Mouse (Mus musculus) limb, embryonic 13.5 days (tissue): Measurements from ENCODE around the gene Orai3. TPM values are rescaled to one million over a fixed set of nuclear protein-coding genes. Genes with fewer than 3 reads are reported as not detected.

Experiments
- ATAC-seq: fragments of 200-750 bp; cut with Nextera tagmentation; 2 replicates; pipeline ENCODE4 v1.8.0; 2017; ENCODE audit warnings: low read depth, moderate number of reproducible peaks, moderate TSS enrichment; ENCODE audit not compliant: low FRiP score
- H3K27ac ChIP-seq: fragments of 300-500 bp; sonication (generic); 2 replicates; pipeline ENCODE4 v1.5.1; 2015; ENCODE audit warnings: inconsistent platforms, mild to moderate bottlenecking, moderate library complexity
- H3K27me3 ChIP-seq: fragments of 300-500 bp; sonication (generic); 2 replicates; pipeline ENCODE4 v1.6.1; 2015; ENCODE audit warnings: mild to moderate bottlenecking, inconsistent platforms
- H3K36me3 ChIP-seq: fragments of 300-500 bp; sonication (generic); 2 replicates; pipeline ENCODE4 v1.6.1; 2015; ENCODE audit warnings: inconsistent platforms, mild to moderate bottlenecking, moderate library complexity
- H3K4me1 ChIP-seq: fragments of 300-500 bp; sonication (generic); 2 replicates; pipeline ENCODE4 v1.6.1; 2015; ENCODE audit warnings: inconsistent platforms
- H3K4me2 ChIP-seq: fragments of 300-500 bp; sonication (generic); replicated peaks from 2 replicates; pipeline ENCODE4 v1.6.1; 2015; ENCODE audit warnings: inconsistent platforms, mild to moderate bottlenecking, moderate library complexity
- H3K4me3 ChIP-seq: fragments of 300-500 bp; sonication (generic); 2 replicates; pipeline ENCODE4 v1.5.1; 2015; ENCODE audit warnings: moderate library complexity, mild to moderate bottlenecking, inconsistent platforms
- H3K9ac ChIP-seq: fragments of 300-500 bp; sonication (generic); 2 replicates; pipeline ENCODE4 v1.6.1; 2015; ENCODE audit warnings: mild to moderate bottlenecking, inconsistent platforms
- H3K9me3 ChIP-seq: fragments of 300-500 bp; sonication (generic); 2 replicates; pipeline ENCODE4 v1.6.1; 2016; ENCODE audit warnings: inconsistent platforms
- WGBS: fragments of 180-500 bp; shearing (Covaris S2); methylation state at CpG from one replicate; pipeline ENCODE4 v1.1.7; 2015; 5-methylcytosine and 5-hydroxymethylcytosine counted together
- polyA plus RNA-seq: library from polyadenylated mRNA; unstranded; fragments of >200 nt; fragmentation: Nextera tagmentation; extraction: Ambion mirVana; gene quantifications from 2 replicates; pipeline ENCODE4 v1.2.1, GENCODE M21; 2015

Orai3 gene
- polyA plus RNA-seq, 1 experiment from 2014 or later, result 20.1 TPM

DNA sequence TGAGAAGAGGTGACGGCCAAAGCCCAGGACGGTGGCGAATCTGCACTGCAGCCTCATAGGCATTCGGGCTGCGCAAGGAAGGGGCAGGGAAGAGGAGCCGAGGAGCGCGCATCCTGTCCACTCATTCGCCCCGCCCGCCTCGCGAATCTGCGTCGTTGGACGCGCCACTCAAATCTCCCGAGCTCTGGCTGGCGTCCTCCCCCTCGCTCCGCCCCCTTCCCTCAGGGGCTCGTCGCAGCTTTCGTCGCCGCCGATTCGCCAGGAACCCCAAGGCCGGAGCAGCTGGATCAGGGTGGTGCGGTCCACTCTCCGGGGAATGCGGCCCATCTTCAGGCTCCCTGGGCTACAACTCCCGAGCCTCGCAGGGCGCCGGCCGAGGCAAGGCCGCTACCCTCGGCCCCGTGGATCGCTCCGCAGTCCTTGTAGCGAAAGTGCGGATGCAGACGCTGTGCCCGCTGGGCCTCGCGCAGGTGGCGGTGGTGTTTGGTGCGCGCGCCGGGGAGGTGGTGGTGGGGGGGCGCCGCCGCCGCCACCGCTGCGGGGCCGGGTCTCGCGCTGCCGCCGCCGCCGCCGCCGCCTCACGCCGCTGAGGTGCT lies 7.4 kb downstream of the Orai3 start:
- H3K4me1 ChIP-seq, result peaks cover 30% of the 10 kb centered on the region
- ATAC-seq, result peak; percentile 91
- H3K36me3 ChIP-seq, result peaks cover 42% of the 10 kb centered on the region
- under 1% methylated on average over 62 of the region's 70 CpGs for WGBS
- peak overlapping the region; percentile 74 for H3K4me3 ChIP-seq
- H3K9me3 ChIP-seq, result no peaks in the 10 kb centered on the region
- peak overlapping the region; percentile 81 for H3K4me2 ChIP-seq
- H3K9ac ChIP-seq, result peak overlapping the region; percentile 92
- H3K27me3 ChIP-seq, result no peaks in the 10 kb centered on the region
- H3K27ac ChIP-seq, result peak overlapping the region; percentile 97

GRCm38 (mm10) chr7:127777474-127778266 lies 8.1 kb downstream of the Orai3 start:
- Histone ChIP-seq H3K4me1 (peaks cover 30% of the 10 kb centered on the region), H3K27me3 (no peaks in the 10 kb centered on the region), H3K4me3 (peak overlapping the region; percentile 74), H3K4me2 (peak overlapping the region; percentile 81), H3K9me3 (no peaks in the 10 kb centered on the region), H3K9ac (peak overlapping the region; percentile 92), H3K27ac (peak overlapping the region; percentile 97), H3K36me3 (peaks cover 49% of the 10 kb centered on the region)
- ATAC-seq, result peak; percentile 48
- 3% methylated on average over 38 of the region's 66 CpGs for WGBS

- H3K27ac ChIP-seq, result peak overlapping the region; percentile 97; the same call in 1 of the 2 replicates
Observed at GRCm38 (mm10) chr7:127778350-127778749, 8.7 kb downstream of the Orai3 start.

DNA sequence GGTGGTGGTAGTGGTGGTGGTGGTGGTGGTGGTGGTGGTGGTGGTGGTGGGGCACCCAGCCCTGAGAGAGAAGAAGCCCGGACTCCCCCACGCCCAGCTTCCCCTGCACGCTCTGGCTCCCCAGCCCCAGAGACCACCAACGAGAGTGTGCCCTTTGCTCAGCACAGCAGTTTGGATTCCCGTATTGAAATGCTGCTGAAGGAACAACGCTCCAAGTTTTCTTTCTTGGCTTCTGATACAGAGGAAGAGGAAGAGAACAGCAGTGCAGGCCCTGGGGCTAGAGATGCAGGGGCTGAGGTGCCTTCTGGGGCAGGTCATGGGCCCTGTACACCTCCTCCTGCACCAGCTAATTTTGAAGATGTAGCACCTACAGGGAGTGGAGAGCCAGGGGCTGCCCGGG lies 15.7 kb downstream of the Orai3 start, which contains the start of gene Gm49388:
Gene Gm49388 (plus strand): TSS at position 301 of the 400 bp plus-strand sequence.
- Histone ChIP-seq H3K9ac (no peak within 1 kb of the TSS), H3K4me1 (no peaks in the 10 kb centered on the region), H3K4me2 (no peak within 1 kb of the TSS), H3K36me3 (peaks cover 99% of the 10 kb centered on the region), H3K27me3 (no peaks in the 10 kb centered on the region), H3K9me3 (no peaks in the 10 kb centered on the region), H3K4me3 (no peak within 1 kb of the TSS), H3K27ac (no peak within 1 kb of the TSS)
- ATAC-seq, result no peak
- WGBS, result 91% methylated on average over 7 of the region's 7 CpGs

More at GRCm38 (mm10) chr7:127778350-127778749, 8.7 kb downstream of the Orai3 start:
- 82% methylated on average over 4 of the region's 4 CpGs for WGBS
- Histone ChIP-seq H3K4me2 (peak overlapping the region; percentile 81), H3K4me3 (peak overlapping the region; percentile 74), H3K27me3 (no peaks in the 10 kb centered on the region), H3K9me3 (no peaks in the 10 kb centered on the region), H3K4me1 (peaks cover 30% of the 10 kb centered on the region), H3K36me3 (peaks cover 55% of the 10 kb centered on the region), H3K9ac (peak overlapping the region; percentile 92)
- ATAC-seq, result no peak

- Histone ChIP-seq H3K27me3 (no peaks in the 10 kb centered on the region), H3K36me3 (peaks cover 90% of the 10 kb centered on the region), H3K4me3 (no peak overlapping the region), H3K4me2 (no peak overlapping the region), H3K9me3 (no peaks in the 10 kb centered on the region), H3K9ac (no peak overlapping the region), H3K27ac (no peak overlapping the region), H3K4me1 (peaks cover 16% of the 10 kb centered on the region; the same call in 1 of the 2 replicates)
- WGBS, result 91% methylated on average over 23 of the region's 23 CpGs
- ATAC-seq, result no peak
Observed at GRCm38 (mm10) chr7:127797076-127797845, 27.6 kb downstream of the Orai3 start.

- H3K27me3 ChIP-seq, result no peaks in the 10 kb centered on the region
- no peaks in the 10 kb centered on the region for H3K9me3 ChIP-seq
- H3K4me1 ChIP-seq, result peaks cover 16% of the 10 kb centered on the region; the same call in 1 of the 2 replicates
- no peak overlapping the region for H3K27ac ChIP-seq
- peaks cover 89% of the 10 kb centered on the region for H3K36me3 ChIP-seq
- H3K9ac ChIP-seq, result no peak overlapping the region
- H3K4me3 ChIP-seq, result no peak overlapping the region
- no peak for ATAC-seq
- no peak overlapping the region for H3K4me2 ChIP-seq
- WGBS, result 88% methylated on average over 4 of the region's 4 CpGs
Observed at GRCm38 (mm10) chr7:127798591-127798990, 29.0 kb downstream of the Orai3 start.

- H3K27me3 ChIP-seq, result no peaks in the 10 kb centered on the region
- peaks cover 89% of the 10 kb centered on the region for H3K36me3 ChIP-seq
- H3K4me1 ChIP-seq, result peaks cover 16% of the 10 kb centered on the region; the same call in 1 of the 2 replicates
- H3K4me3 ChIP-seq, result no peak overlapping the region
- no peak overlapping the region for H3K9ac ChIP-seq
- H3K4me2 ChIP-seq, result no peak overlapping the region
- H3K27ac ChIP-seq, result peak overlapping the region; percentile 10; the same call in 1 of the 2 replicates
- WGBS, result 86% methylated on average over 13 of the region's 13 CpGs
- H3K9me3 ChIP-seq, result no peaks in the 10 kb centered on the region
- ATAC-seq, result no peak
Observed at GRCm38 (mm10) chr7:127799211-127799610, 29.6 kb downstream of the Orai3 start.

GRCm38 (mm10) chr7:127799738-127800137 lies 30.1 kb downstream of the Orai3 start:
- Histone ChIP-seq H3K9me3 (no peaks in the 10 kb centered on the region), H3K9ac (no peak overlapping the region), H3K36me3 (peaks cover 90% of the 10 kb centered on the region), H3K27me3 (no peaks in the 10 kb centered on the region), H3K4me2 (no peak overlapping the region), H3K4me1 (peaks cover 16% of the 10 kb centered on the region; the same call in 1 of the 2 replicates), H3K27ac (peak overlapping the region; percentile 10; the same call in 1 of the 2 replicates), H3K4me3 (no peak overlapping the region)
- no peak for ATAC-seq
- WGBS, result 87% methylated on average over 1 of the region's 1 CpGs

DNA sequence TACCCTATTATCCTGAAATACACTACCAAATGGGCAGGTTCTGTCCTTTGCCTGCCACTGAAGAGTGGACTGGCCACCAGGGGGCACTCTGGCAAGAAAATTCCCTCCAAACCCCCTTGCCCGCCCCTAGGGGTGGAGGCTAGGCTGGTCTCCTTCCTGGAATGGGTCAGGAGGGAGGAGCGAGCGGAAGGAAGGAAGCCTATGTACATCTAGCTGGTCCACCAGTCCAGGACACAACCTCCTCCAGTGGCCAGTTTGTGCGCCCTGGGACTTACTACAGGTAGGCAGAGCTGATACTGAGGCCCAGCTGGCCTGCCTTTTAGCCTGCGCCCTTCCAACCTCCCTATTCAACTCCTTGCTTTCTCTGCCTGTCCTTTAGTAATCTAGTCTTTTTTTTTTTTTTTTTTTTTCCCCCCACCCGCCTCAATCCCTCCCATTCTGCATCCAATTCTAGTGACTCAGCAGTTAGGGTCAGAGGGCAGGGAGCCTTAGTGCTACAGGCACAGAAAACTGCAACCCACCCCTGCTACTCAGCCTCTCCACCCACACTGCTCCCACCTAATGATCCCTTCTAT lies 30.9 kb downstream of the Orai3 start, which contains the start of gene Hsd3b7:
Gene Hsd3b7 (plus strand): TSS at position 170 of the 575 bp plus-strand sequence.
- Histone ChIP-seq H3K9me3 (no peaks in the 10 kb centered on the region), H3K4me2 (peak within 1 kb of the TSS; percentile 37), H3K36me3 (peaks cover 88% of the 10 kb centered on the region), H3K27me3 (no peaks in the 10 kb centered on the region), H3K27ac (peak within 1 kb of the TSS; percentile 10; the same call in 1 of the 2 replicates), H3K9ac (0 out of 2 replicates have a peak within 1 kb of the TSS, but pooled peaks have one; percentile 0), H3K4me3 (peak within 1 kb of the TSS; percentile 20), H3K4me1 (peaks cover 16% of the 10 kb centered on the region; the same call in 1 of the 2 replicates)
- peak; percentile 82 for ATAC-seq
- 29% methylated on average over 6 of the region's 6 CpGs for WGBS

GRCm38 (mm10) chr7:127801010-127801621 lies 31.5 kb downstream of the Orai3 start:
- H3K4me1 ChIP-seq, result peaks cover 16% of the 10 kb centered on the region; the same call in 1 of the 2 replicates
- no peak overlapping the region for H3K27ac ChIP-seq
- 0 out of 2 replicates have a peak overlapping the region, but pooled peaks have one; percentile 0 for H3K9ac ChIP-seq
- H3K9me3 ChIP-seq, result no peaks in the 10 kb centered on the region
- H3K36me3 ChIP-seq, result peaks cover 86% of the 10 kb centered on the region
- H3K4me3 ChIP-seq, result peak overlapping the region; percentile 20; the same call in 1 of the 2 replicates
- 86% methylated on average over 8 of the region's 8 CpGs for WGBS
- H3K4me2 ChIP-seq, result peak overlapping the region; percentile 37
- ATAC-seq, result no peak
- no peaks in the 10 kb centered on the region for H3K27me3 ChIP-seq

- Histone ChIP-seq H3K4me1 (peaks cover 16% of the 10 kb centered on the region; the same call in 1 of the 2 replicates), H3K9ac (no peak overlapping the region), H3K27me3 (no peaks in the 10 kb centered on the region), H3K4me2 (no peak overlapping the region), H3K9me3 (no peaks in the 10 kb centered on the region), H3K27ac (no peak overlapping the region), H3K36me3 (peaks cover 82% of the 10 kb centered on the region), H3K4me3 (no peak overlapping the region)
- WGBS, result 94% methylated on average over 17 of the region's 17 CpGs
- ATAC-seq, result no peak
Observed at GRCm38 (mm10) chr7:127802313-127802712, 32.7 kb downstream of the Orai3 start.
